Mouse (Mus musculus) liver, embryonic 18 days (tissue): ENCODE measurements around the gene Olfr1471. TPM values are rescaled to one million over a fixed set of nuclear protein-coding genes. Genes with fewer than 3 reads are reported as not detected.

Experiments used
- polyA plus RNA-seq: library from polyadenylated mRNA; depleted of rRNA; stranded (reverse); fragments of >200 nt; gene quantifications from 2 replicates; pipeline ENCODE4 v1.2.3, GENCODE M21; 2012; rRNA removed

Gene Olfr1471
- polyA plus RNA-seq = not detected in 2 replicates

DNA sequence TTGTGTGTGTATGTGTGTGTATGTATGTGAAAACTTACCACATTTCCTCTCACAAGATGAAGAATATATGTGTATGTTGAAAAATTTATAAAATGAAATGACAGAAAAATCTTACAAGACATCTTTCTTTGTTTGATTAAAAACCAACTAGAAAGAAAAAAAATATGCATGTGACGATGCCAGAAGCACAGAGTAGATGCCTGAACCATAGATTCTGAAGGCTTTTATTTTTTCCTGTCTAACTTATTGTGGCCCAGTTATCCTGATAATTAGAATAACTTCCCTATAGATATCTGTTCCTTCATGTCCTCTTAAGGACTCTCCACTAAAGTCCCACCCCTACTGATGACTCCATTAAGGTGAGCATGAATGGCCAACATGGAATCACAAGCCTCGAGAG lies at the start of gene Olfr1471:
TSS of gene Olfr1471 (plus strand) at position 301 of the 400 bp plus-strand sequence.

DNA sequence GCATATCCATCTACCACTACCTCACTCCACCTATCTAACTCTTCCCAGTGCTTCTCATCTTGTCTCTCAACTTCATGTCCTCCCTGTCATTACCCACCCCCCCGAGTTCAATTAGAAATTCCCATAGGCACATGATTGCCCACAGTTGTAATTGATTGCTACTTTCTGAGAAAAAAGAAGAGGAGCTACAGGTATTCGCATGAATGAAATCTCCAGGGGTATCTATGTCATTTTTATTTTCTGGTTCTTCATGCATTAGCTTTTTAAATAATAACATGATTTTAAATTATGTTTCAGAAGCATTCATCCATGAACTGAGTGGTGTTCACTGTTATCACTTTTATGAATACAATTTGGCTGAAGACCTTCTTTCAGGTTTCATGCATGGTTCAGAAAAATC lies 35.7 kb upstream of the Olfr1471 start, which contains the start of gene Olfr1469:
TSS of gene Olfr1469 (plus strand) at position 301 of the 400 bp plus-strand sequence.

DNA sequence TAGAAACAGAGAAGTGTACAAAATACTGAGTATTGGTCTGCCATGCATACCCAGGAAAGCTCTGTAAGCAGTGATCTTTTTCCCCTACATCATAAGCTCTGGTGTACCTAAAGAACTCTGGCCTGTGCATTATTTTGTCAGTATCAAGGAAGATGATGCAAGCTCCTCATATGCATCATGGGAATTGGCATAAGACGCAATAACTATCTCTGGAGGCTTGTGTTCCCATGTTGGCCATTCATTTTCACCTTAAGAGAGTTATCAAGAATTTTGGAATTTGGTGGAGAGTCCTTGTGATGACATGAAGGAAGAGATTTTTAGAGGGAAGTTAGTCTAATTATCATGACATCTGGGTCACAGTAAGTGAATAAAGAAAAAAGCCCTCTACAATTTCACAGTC lies 12.8 kb downstream of the Olfr1471 start, which contains the start of gene Olfr1472:
TSS of gene Olfr1472 (minus strand) at position 101 of the 400 bp plus-strand sequence.

DNA sequence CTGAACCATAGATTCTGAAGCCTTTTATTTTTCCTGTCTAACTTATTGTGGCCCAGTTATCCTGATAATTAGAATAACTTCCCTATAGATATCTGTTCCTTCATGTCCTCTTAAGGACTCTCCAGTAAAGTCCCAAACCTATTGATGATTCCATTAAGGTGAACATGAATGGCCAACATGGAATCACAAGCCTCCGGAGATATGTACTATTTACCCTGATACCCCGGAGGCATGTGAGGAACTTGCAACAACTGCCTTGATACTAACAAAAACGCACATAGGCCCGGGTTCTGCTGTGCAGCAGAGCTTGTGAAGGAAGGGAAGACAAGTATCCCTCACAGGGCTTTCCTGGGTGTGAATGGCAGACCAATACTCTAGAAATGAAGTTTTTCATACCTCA lies 26.1 kb downstream of the Olfr1471 start, which contains the start of gene Olfr1474:
TSS of gene Olfr1474 (plus strand) at position 301 of the 400 bp plus-strand sequence.

DNA sequence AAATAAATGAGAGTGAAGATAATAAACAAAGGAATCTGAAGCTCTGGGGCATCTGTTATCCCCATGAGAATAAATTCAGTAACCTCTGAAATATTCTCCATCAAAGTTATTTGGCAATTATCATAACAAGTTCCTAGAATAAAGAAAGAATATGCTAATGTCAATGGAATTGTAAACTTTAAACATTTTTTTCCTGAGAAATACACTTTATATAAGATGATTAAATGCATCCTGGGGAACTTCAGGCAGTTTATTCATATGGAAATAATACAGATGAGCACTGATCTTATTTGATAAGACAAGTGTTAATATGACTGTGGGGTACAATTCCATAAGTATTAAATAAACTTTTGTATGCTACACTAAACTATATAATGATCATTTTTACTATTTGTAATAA lies 36.9 kb downstream of the Olfr1471 start, which contains the start of gene Olfr1475:
TSS of gene Olfr1475 (minus strand) at position 101 of the 400 bp plus-strand sequence.

DNA sequence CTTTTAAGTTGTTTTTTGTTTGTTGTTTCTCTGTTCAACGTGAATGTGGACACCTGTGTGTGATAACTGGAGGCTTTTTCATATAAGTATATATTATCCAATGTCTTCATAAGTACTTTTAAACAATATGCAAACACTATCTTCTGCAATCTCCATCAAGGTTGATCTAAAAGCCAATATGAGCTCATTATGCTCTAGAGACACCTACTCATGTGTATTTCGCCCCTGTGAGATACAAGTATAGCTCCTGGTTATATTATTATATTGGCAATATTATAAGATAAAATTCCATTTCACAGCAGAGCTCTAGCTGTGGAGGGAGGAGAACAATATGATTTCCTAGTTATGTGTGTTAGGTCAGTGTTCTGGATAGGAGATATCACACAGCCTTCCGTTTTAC lies 57.0 kb downstream of the Olfr1471 start, which contains the start of gene Olfr1477:
TSS of gene Olfr1477 (plus strand) at position 301 of the 400 bp plus-strand sequence.

Other genes with a start within 250 kb of the Olfr1471 start
- not detected in 2 replicates for gene Olfr1463, start 212.1 kb upstream of the Olfr1471 start, polyA plus RNA-seq
- not detected in 2 replicates for gene Olfr1465, start 127.9 kb upstream of the Olfr1471 start, polyA plus RNA-seq
- gene Olfr1466, start 104.5 kb upstream of the Olfr1471 start, polyA plus RNA-seq = not detected in 2 replicates
- gene Olfr1467, start 81.2 kb upstream of the Olfr1471 start, polyA plus RNA-seq = not detected in 2 replicates
- gene Olfr1469, start 35.6 kb upstream of the Olfr1471 start, polyA plus RNA-seq = not detected in 2 replicates
- gene Olfr1472, start 12.7 kb downstream of the Olfr1471 start, polyA plus RNA-seq = not detected in 2 replicates
- not detected in 2 replicates for gene Olfr1474, start 26.2 kb downstream of the Olfr1471 start, polyA plus RNA-seq
- gene Olfr1475, start 36.8 kb downstream of the Olfr1471 start, polyA plus RNA-seq = not detected in 2 replicates
- gene Olfr1477, start 57.1 kb downstream of the Olfr1471 start, polyA plus RNA-seq = not detected in 2 replicates
- gene Olfr1480, start 84.5 kb downstream of the Olfr1471 start, polyA plus RNA-seq = not detected in 2 replicates
- gene Olfr1484, start 140.1 kb downstream of the Olfr1471 start, polyA plus RNA-seq = not detected in 2 replicates
- gene Olfr1487, start 174.0 kb downstream of the Olfr1471 start, polyA plus RNA-seq = not detected in 2 replicates
- gene Olfr1489, start 188.2 kb downstream of the Olfr1471 start, polyA plus RNA-seq = not detected in 2 replicates
- not detected in 2 replicates for gene Olfr1490, start 207.7 kb downstream of the Olfr1471 start, polyA plus RNA-seq